ENCODE assay signal across 9 mouse cellular contexts in the genomic region with DNA sequence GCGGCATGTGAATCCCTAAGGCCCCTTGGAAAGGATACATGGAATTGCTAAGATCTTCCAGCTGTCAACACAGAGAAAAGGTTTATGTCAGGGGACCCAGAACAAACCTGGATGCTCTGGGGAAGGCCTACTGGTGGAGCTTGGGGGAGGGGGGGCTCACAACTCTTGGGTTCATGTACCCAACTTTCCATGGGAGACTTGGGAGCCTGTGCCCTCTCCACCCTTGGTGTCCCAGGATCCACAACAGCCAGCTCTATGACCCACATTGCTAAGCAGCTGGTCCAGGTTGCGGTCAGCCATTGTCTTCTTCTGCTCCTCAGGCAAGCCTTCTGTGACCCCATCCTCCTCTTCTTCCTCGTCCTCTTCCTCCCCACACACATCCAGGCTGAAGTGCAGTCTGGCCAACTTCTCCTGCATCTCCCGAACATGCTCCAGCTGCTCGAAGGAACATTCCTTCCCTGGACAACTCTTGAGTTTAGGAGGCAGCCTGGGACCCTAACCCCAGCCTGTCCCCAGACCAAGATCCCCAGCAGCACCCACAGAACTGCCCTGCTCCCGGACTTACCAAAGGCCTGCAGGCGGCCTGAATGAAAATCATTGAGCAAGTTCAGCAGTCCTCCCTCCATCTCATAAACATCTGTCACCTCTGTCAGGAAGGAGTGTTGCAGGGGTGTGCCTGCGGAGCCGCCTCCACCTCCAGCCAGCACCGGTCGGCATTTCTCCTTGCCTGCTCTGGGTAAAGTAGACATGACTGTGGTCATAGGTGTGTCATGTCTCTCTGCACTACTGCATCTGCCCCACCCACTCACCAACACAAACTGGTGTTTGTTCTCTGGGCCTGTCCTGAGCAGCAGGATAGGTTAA. TPM values are rescaled to one million over a fixed set of nuclear protein-coding genes. Genes with fewer than 3 reads are reported as not detected.
DNase-seq lines count a peak whose midpoint lies in the region; ATAC-seq and TF ChIP-seq lines count a peak whose summit lies in the region.
"Had no signal": no experiment of that assay in that cellular context is flagged by ENCODE, and none has a peak within 500 bp of the region (broad histone marks: within the 10 kb centered on the region; RNA-seq: fewer than 3 reads in every experiment).

No protein-coding gene starts in this region.

- H3K4me1 ChIP-seq in cerebellum, adult 2 months (ENCODE audit: control insufficient read depth, insufficient read depth, low read length), result peaks cover 18% of the 10 kb centered on the region
- peaks cover 59% of the 10 kb centered on the region for H3K4me1 ChIP-seq in hindbrain, embryonic 13.5 days (replicated peaks)
- peaks cover 41% of the 10 kb centered on the region for H3K4me1 ChIP-seq in hindbrain, embryonic 12.5 days
- H3K4me1 ChIP-seq in lung, postnatal 0 days (ENCODE audit: insufficient read depth, low read depth, low read length), result peaks cover 21% of the 10 kb centered on the region
- H3K4me1 ChIP-seq in liver, postnatal 0 days (ENCODE audit: insufficient read depth), result peaks cover 32% of the 10 kb centered on the region

- TF ChIP-seq EP300 in lung, postnatal 0 days (IDR thresholded peaks at IDR 0.05), result no peak
- TF ChIP-seq EP300 in liver, postnatal 0 days (IDR thresholded peaks at IDR 0.05; ENCODE audit: low read depth), result no peak

- DNase-seq in cerebellum, adult 2 months, result no peak
- no peak for DNase-seq in cerebellum, postnatal 36 days
- no peak for DNase-seq in lung, postnatal 0 days (ENCODE audit: low spot score)
- no peak for DNase-seq in lung, postnatal 4 days
- DNase-seq in liver, postnatal 0 days, result peak; percentile 12
- no peak for DNase-seq in right cerebral cortex, adult 2 months (ENCODE audit: low spot score in 2 of 2)
- DNase-seq: thymus, adult 18-20 months had no signal

- TF ChIP-seq CTCF in cerebellum, adult 2 months (IDR thresholded peaks at IDR 0.05; ENCODE audit: borderline replicate concordance, insufficient read depth, low read depth, low read length), result no peak
- TF ChIP-seq CTCF in lung, postnatal 0 days (IDR thresholded peaks at IDR 0.05), result no peak
- TF ChIP-seq CTCF in liver, postnatal 0 days (IDR thresholded peaks at IDR 0.05; ENCODE audit: low read depth), result no peak

- peak overlapping the region; percentile 57 for H3K4me3 ChIP-seq in cerebellum, adult 2 months (replicated peaks; ENCODE audit: insufficient read depth, low read depth, low read length)
- H3K4me3 ChIP-seq in hindbrain, embryonic 13.5 days, result no peak overlapping the region
- no peak overlapping the region for H3K4me3 ChIP-seq in hindbrain, embryonic 12.5 days
- peak overlapping the region; percentile 8; the same call in 1 of the 2 replicates for H3K4me3 ChIP-seq in lung, postnatal 0 days (ENCODE audit: low read depth, low read length)
- H3K4me3 ChIP-seq in liver, postnatal 0 days (ENCODE audit: low read depth, low read length), result no peak overlapping the region

- peak overlapping the region; percentile 86; the same call in 1 of the 2 replicates for H3K4me2 ChIP-seq in hindbrain, embryonic 13.5 days
- no peak overlapping the region for H3K4me2 ChIP-seq in hindbrain, embryonic 12.5 days (replicated peaks)
- peak overlapping the region; percentile 42 for H3K4me2 ChIP-seq in lung, postnatal 0 days (replicated peaks; ENCODE audit: low read depth, low read length)
- no peak overlapping the region for H3K4me2 ChIP-seq in liver, postnatal 0 days (ENCODE audit: low read depth, low read length)

- 73% methylated on average over 11 of the region's 11 CpGs for WGBS in cerebellum, adult 2 months
- WGBS in hindbrain, embryonic 13.5 days, result 92% methylated on average over 11 of the region's 11 CpGs
- WGBS in hindbrain, embryonic 12.5 days, result 89% methylated on average over 11 of the region's 11 CpGs
- 67% methylated on average over 11 of the region's 11 CpGs for WGBS in lung, postnatal 0 days
- 85% methylated on average over 11 of the region's 11 CpGs for WGBS in liver, postnatal 0 days (ENCODE audit: insufficient replicate concordance)

- no peaks in the 10 kb centered on the region for H3K9me3 ChIP-seq in hindbrain, embryonic 13.5 days
- no peaks in the 10 kb centered on the region for H3K9me3 ChIP-seq in hindbrain, embryonic 12.5 days (replicated peaks)
- no peaks in the 10 kb centered on the region for H3K9me3 ChIP-seq in lung, postnatal 0 days (ENCODE audit: low read length)
- no peaks in the 10 kb centered on the region for H3K9me3 ChIP-seq in liver, postnatal 0 days (ENCODE audit: low read length)

- H3K36me3 ChIP-seq in hindbrain, embryonic 13.5 days, result peaks cover 22% of the 10 kb centered on the region
- peaks cover 17% of the 10 kb centered on the region for H3K36me3 ChIP-seq in hindbrain, embryonic 12.5 days
- H3K36me3 ChIP-seq in lung, postnatal 0 days (ENCODE audit: insufficient read depth, low read length), result no peaks in the 10 kb centered on the region
- peaks cover 2% of the 10 kb centered on the region; the same call in 1 of the 2 replicates for H3K36me3 ChIP-seq in liver, postnatal 0 days (replicated peaks; ENCODE audit: insufficient read depth, low read length)

- H3K27me3 ChIP-seq in cerebellum, adult 2 months (ENCODE audit: control insufficient read depth, insufficient read depth, low read length), result no peaks in the 10 kb centered on the region
- no peaks in the 10 kb centered on the region for H3K27me3 ChIP-seq in hindbrain, embryonic 13.5 days
- H3K27me3 ChIP-seq in hindbrain, embryonic 12.5 days, result no peaks in the 10 kb centered on the region
- H3K27me3 ChIP-seq in lung, postnatal 0 days (replicated peaks; ENCODE audit: insufficient read depth, low read length), result no peaks in the 10 kb centered on the region
- H3K27me3 ChIP-seq in liver, postnatal 0 days (ENCODE audit: insufficient read depth, low read length), result no peaks in the 10 kb centered on the region

- peak overlapping the region; percentile 9 for H3K9ac ChIP-seq in hindbrain, embryonic 13.5 days
- H3K9ac ChIP-seq in hindbrain, embryonic 12.5 days, result no peak overlapping the region
- H3K9ac ChIP-seq in lung, postnatal 0 days (replicated peaks; ENCODE audit: low read depth), result no peak overlapping the region
- no peak overlapping the region for H3K9ac ChIP-seq in liver, postnatal 0 days (replicated peaks)

- no peak for TF ChIP-seq POLR2A in cerebellum, adult 2 months (IDR thresholded peaks at IDR 0.05; ENCODE audit: borderline replicate concordance, insufficient read depth, low read length)

- peak overlapping the region; percentile 90 for H3K27ac ChIP-seq in cerebellum, adult 2 months (ENCODE audit: insufficient read depth, low read length)
- H3K27ac ChIP-seq in hindbrain, embryonic 13.5 days, result 0 out of 2 replicates have a peak overlapping the region, but pooled peaks have one; percentile 1
- no peak overlapping the region for H3K27ac ChIP-seq in hindbrain, embryonic 12.5 days
- peak overlapping the region; percentile 52 for H3K27ac ChIP-seq in lung, postnatal 0 days (ENCODE audit: low read length)
- H3K27ac ChIP-seq in liver, postnatal 0 days (ENCODE audit: low read depth), result peak overlapping the region; percentile 11; the same call in 1 of the 2 replicates

- ATAC-seq in hindbrain, embryonic 13.5 days (ENCODE audit: low FRiP score), result no peak
- no peak for ATAC-seq in hindbrain, embryonic 12.5 days (ENCODE audit: low FRiP score)
- no peak for ATAC-seq in lung, postnatal 0 days
- no peak for ATAC-seq in liver, postnatal 0 days

RNA-seq across cellular contexts. Expression of a gene that starts 1.8 kb away (rescaled TPM):
- 37.1 and 40.6 TPM in 2 replicates for polyA plus RNA-seq in cerebellum, adult 2 months (2012; rRNA removed)
- 30.0 and 37.8 TPM in 2 replicates for polyA plus RNA-seq in hindbrain, embryonic 13.5 days (2015; fragmentation: Nextera tagmentation; extraction: Ambion mirVana)
- 30.0 and 31.8 TPM in 2 replicates for polyA plus RNA-seq in hindbrain, embryonic 12.5 days (2016; fragmentation: Nextera tagmentation; extraction: Ambion mirVana)
- 26.6 and 27.8 TPM in 2 replicates for polyA plus RNA-seq in lung, postnatal 0 days (2015; fragmentation: Nextera tagmentation; extraction: Ambion mirVana)
- 5.2 and 8.2 TPM in 2 replicates for polyA plus RNA-seq in liver, postnatal 0 days (2015; fragmentation: Nextera tagmentation; extraction: Ambion mirVana)

RNA-seq across cellular contexts. Expression of a gene that starts 3.1 kb away (rescaled TPM):
- 184 and 201 TPM in 2 replicates for polyA plus RNA-seq in cerebellum, adult 2 months (2012; rRNA removed)
- 130 and 135 TPM in 2 replicates for polyA plus RNA-seq in hindbrain, embryonic 13.5 days (2015; fragmentation: Nextera tagmentation; extraction: Ambion mirVana)
- 85.9 and 91.5 TPM in 2 replicates for polyA plus RNA-seq in hindbrain, embryonic 12.5 days (2016; fragmentation: Nextera tagmentation; extraction: Ambion mirVana)
- polyA plus RNA-seq in lung, postnatal 0 days (2015; fragmentation: Nextera tagmentation; extraction: Ambion mirVana), result 76.3 and 82.4 TPM in 2 replicates
- 13.1 and 15.7 TPM in 2 replicates for polyA plus RNA-seq in liver, postnatal 0 days (2015; fragmentation: Nextera tagmentation; extraction: Ambion mirVana)

RNA-seq across cellular contexts. Expression of a gene that starts 6.6 kb away (rescaled TPM):
- 8.8 and 10.6 TPM in 2 replicates for polyA plus RNA-seq in cerebellum, adult 2 months (2012; rRNA removed)
- 4.0 and 4.3 TPM in 2 replicates for polyA plus RNA-seq in hindbrain, embryonic 13.5 days (2015; fragmentation: Nextera tagmentation; extraction: Ambion mirVana)
- polyA plus RNA-seq in hindbrain, embryonic 12.5 days (2016; fragmentation: Nextera tagmentation; extraction: Ambion mirVana), result 2.4 and 3.1 TPM in 2 replicates
- polyA plus RNA-seq in lung, postnatal 0 days (2015; fragmentation: Nextera tagmentation; extraction: Ambion mirVana), result 16.1 and 20.1 TPM in 2 replicates
- polyA plus RNA-seq in liver, postnatal 0 days (2015; fragmentation: Nextera tagmentation; extraction: Ambion mirVana), result 0.54 and 0.71 TPM in 2 replicates

RNA-seq across cellular contexts. Expression of a gene that starts 20.2 kb away (rescaled TPM):
- polyA plus RNA-seq in cerebellum, adult 2 months (2012; rRNA removed), result 143 and 144 TPM in 2 replicates
- polyA plus RNA-seq in hindbrain, embryonic 13.5 days (2015; fragmentation: Nextera tagmentation; extraction: Ambion mirVana), result 195 and 196 TPM in 2 replicates
- polyA plus RNA-seq in hindbrain, embryonic 12.5 days (2016; fragmentation: Nextera tagmentation; extraction: Ambion mirVana), result 164 and 174 TPM in 2 replicates
- polyA plus RNA-seq in lung, postnatal 0 days (2015; fragmentation: Nextera tagmentation; extraction: Ambion mirVana), result 186 and 192 TPM in 2 replicates
- polyA plus RNA-seq in liver, postnatal 0 days (2015; fragmentation: Nextera tagmentation; extraction: Ambion mirVana), result 81.7 and 93.9 TPM in 2 replicates

RNA-seq across cellular contexts. Expression of a gene that starts 20.2 kb away (rescaled TPM):
- polyA plus RNA-seq in cerebellum, adult 2 months (2012; rRNA removed), result 231 and 232 TPM in 2 replicates
- 208 and 212 TPM in 2 replicates for polyA plus RNA-seq in hindbrain, embryonic 13.5 days (2015; fragmentation: Nextera tagmentation; extraction: Ambion mirVana)
- 187 and 204 TPM in 2 replicates for polyA plus RNA-seq in hindbrain, embryonic 12.5 days (2016; fragmentation: Nextera tagmentation; extraction: Ambion mirVana)
- 140 and 161 TPM in 2 replicates for polyA plus RNA-seq in lung, postnatal 0 days (2015; fragmentation: Nextera tagmentation; extraction: Ambion mirVana)
- polyA plus RNA-seq in liver, postnatal 0 days (2015; fragmentation: Nextera tagmentation; extraction: Ambion mirVana), result 119 and 125 TPM in 2 replicates

Comparison
In these comparisons a context has a peak if more than half of its experiments do, and no peak if none do; other contexts are left out.
1. H3K4me2 ChIP-seq: peak in hindbrain, embryonic 13.5 days (single experiment) and lung, postnatal 0 days (single experiment); none in hindbrain, embryonic 12.5 days (single experiment) and liver, postnatal 0 days (single experiment).
2. H3K4me3 ChIP-seq: peak in cerebellum, adult 2 months (single experiment) and lung, postnatal 0 days (single experiment); none in hindbrain, embryonic 13.5 days (single experiment), hindbrain, embryonic 12.5 days (single experiment) and liver, postnatal 0 days (single experiment).